Mouse (Mus musculus) spleen, postnatal 4 days (tissue): Measurements from ENCODE around the gene Gpt2.

Experiments used
- DNase-seq, 2 experiments: peaks; one replicate each; pipeline ENCODE4 v3.0.0; 2022; ENCODE audit warnings: low spot score in 2 of 2

The Gpt2 gene

GRCm38 (mm10) chr8:85492125-85492875 lies at the start of gene Gpt2:
TSS of gene Gpt2 (plus strand) at chr8:85492576.
- peak; percentile 74 to 86 for DNase-seq

DNA sequence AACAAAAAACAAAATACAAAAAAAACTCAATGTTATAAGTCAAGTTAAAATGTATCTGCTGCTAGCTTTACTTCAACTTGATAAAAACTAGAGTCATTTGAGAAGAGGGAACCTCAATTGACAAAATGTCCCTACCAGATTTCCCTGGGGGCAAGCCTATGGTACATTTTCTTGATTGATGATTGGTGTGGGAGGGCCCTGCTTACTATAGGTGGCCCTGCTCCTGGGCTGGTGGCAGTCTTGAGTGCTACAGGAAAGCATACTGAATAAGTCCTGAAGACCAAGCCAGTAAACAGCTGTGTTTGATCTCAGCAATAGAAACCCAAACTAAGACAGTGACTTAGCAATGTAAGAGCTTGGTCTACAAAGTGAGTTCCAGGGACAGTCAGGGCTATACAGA lies 48.3 kb upstream of the Gpt2 start:
- DNase-seq = no peak

DNA sequence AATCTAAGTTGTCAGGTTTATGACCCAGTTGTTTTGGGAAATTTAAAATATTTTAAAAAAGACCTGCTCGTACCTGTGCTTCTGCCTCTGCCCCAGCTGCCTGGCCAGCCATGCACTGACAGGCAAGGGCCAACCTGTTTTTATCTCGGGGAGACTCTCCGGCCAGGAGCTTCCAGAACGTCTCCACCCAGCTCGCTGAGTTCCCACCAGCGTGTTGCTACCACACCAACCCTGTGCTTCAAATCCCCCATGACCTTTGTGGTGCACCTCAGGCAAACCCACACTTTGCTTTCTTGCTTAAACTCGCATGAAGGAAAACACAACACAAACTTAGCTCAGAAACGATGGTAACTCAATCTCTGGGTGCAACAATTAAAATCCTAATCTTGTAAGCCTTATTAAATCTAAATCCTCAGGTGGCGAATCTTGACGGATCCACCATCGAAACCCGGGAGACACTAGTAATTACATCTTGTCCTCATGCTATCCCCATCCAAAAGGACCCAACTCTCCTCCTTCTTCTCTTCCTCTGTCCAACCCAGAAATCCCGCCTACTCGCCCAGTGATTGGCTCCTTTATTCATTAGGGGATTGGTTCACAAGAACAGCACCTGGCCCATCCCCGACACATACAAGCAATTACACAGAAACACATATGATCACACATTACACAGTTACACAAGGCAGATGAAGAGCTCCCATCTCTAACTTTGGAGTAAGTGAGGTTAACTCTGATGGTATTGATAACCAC lies 46.3 kb upstream of the Gpt2 start:
- DNase-seq = no peak

- DNase-seq = no peak
These were observed 42.0 kb upstream of the Gpt2 start for GRCm38 (mm10) chr8:85450335-85450734.

DNA sequence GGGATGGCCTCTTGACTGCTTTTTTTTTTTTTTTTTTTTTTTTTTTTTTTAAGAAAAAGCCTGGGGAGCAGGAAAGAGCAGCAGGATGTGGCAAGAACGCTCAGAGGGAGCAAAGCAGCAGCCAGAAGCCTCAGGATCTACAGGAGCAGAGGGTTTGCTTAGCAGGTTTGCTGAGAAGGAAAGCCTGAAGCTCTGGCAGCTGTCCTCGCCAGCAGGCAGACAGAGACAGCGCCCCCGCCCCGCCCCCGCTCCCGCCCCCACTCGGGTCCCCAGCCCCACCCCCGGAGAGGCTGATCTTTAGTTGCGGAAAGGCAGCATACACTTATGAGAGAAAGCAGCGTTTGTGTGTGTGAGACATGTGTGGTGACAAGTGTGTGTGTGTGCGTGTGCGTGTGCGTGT lies 40.0 kb upstream of the Gpt2 start:
- no peak for DNase-seq

GRCm38 (mm10) chr8:85453256-85453655 lies 39.1 kb upstream of the Gpt2 start:
- no peak for DNase-seq

DNA sequence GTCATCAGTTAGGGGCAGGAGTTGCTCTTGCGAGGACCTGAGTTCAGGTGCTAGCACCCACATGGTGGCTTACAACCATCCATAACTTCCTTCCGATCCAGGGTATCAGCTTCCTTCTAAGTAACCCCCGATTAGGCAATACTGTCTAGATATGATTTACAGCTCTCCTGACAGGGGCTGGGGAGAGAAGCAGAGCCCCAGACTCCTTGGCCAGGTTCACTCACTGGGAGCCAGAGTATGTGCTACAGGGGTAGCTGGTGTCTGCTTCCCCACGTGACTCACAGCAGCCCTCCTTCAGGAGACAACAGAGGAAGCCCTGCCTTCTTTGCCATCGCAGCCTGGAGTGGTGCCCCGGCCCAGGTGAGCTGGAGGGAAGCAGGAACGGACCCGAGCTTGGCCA lies 37.6 kb upstream of the Gpt2 start:
- no peak for DNase-seq

DNA sequence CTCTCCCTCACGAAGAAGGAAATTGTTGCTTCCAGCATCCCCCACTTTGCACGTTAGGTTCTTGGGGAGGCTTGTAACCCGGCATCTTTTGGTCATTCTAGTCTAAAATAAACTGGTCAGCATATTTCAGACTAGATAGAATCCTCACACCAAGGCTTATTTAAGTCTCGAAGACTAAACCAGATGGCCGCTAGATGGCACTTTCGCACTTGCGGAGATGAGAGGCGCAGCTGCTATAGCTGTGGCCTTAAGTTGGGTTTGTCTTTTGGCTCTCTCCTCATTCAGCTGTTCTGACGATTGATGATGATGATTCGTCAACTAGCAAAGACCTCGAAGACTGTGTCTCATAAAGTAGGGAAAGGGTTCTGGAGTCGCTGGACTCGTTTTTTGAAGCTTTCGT lies 35.8 kb upstream of the Gpt2 start:
- DNase-seq = peak; percentile 40 to 71

DNA sequence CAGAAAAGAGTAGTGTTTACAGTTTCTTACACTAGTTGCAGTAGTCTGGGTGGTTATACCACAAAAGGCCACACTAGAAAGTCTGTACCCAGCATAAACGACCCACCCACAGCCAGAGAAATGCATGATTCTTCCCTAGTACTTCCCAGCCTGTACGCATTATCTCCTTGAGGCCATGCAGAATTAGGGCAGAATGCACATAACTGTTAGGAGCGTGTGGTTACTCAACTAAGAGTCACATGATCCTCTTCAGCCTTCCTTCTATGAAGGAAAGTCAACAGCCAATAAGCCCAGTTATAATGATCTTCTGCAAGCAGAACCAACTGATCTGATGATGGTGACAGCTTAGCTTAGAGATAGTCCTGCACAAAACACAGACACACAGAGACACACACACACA lies 32.8 kb upstream of the Gpt2 start:
- DNase-seq = no peak

GRCm38 (mm10) chr8:85460804-85461203 lies 31.6 kb upstream of the Gpt2 start:
- no peak for DNase-seq

GRCm38 (mm10) chr8:85461377-85461776 lies 31.0 kb upstream of the Gpt2 start:
- DNase-seq = peak in 1 of 2 experiments; percentile 20

DNA sequence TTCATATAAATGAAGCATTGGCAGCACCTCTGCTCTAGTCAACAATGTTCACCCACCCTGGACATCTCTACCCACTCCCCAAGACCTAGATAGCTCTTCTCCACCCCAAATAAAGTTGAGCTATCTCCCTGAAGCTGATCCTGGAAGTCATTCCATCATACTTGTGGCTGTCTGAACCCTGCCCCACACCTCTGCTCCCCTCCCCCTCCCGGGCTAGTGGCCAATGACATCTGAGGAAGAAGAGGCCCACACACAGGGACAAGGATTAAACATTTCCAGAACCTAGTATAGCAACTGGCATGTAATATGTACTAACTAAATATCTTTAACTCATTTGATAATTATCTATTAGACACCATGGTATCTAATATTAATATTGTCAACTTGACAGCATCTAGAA lies 29.9 kb upstream of the Gpt2 start:
- no peak for DNase-seq

DNA sequence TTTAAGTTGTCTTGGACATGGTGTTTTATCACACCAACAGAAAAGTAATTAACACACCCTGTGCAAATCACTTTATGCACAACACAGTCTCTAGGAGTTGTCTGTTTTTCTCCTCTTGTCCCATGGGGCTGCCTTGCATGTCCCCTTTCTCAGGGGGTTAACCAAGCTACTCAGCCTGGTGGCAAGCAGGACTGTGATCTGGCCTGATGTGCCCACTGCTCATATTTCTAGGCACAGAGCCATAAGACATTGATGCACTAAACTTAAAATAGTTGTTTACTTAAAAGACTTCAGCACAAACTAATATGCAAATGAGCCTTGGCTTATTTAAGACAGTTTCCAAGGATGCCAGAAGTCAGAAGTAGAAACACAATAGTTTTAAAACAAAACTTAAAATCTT lies 28.1 kb upstream of the Gpt2 start:
- no peak for DNase-seq

DNA sequence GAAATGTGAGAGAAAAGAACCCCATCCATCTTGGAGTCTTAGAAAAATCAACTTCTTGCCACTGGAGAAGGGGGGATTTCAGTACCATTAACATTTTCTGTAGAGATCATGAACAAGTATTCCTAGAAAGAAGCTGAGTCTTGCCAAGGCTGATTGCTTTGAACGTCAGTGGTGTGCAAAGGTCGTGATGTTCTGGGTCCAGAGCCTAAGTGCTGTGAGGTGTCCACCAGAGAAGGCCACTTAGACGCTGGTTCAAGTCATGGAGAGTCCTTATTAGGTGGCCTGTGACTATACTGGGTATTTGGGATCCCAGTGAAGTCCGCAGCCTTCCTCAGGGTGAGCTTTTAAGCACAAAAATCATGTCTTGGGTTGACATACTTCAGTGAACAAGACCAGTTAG lies 26.3 kb upstream of the Gpt2 start:
- no peak for DNase-seq

GRCm38 (mm10) chr8:85470753-85471152 lies 21.6 kb upstream of the Gpt2 start:
- DNase-seq = no peak

GRCm38 (mm10) chr8:85472800-85473199 lies 19.6 kb upstream of the Gpt2 start:
- DNase-seq = no peak

- no peak for DNase-seq
These were observed 19.1 kb upstream of the Gpt2 start for GRCm38 (mm10) chr8:85473246-85473645.

- DNase-seq = no peak
These were observed 17.5 kb upstream of the Gpt2 start for GRCm38 (mm10) chr8:85474924-85475323.

GRCm38 (mm10) chr8:85476970-85477545 lies 15.3 kb upstream of the Gpt2 start:
- no peak for DNase-seq

- DNase-seq = no peak
These were observed 14.0 kb upstream of the Gpt2 start for GRCm38 (mm10) chr8:85478397-85478796.

- DNase-seq = no peak
These were observed 12.7 kb upstream of the Gpt2 start for GRCm38 (mm10) chr8:85479710-85480109.

DNA sequence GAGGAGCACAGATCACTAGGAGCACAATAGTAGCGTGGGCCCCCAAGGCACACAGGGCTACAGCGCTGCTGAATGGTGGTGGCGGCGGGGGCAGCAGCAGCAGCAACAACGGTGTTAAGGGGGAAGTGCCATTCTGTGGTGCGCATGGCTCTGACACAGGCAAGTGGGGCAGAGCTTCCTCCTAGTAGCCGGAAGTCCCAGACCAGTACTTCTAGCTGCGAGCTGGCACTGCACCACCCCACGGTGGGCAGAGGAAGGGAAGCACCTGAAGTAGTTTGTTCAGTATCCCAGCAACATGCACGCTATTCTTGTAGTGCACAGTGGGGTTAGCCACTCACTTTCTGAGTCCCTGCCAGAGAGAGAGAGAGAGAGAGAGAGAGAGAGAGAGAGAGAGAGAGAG lies 10.5 kb upstream of the Gpt2 start:
- DNase-seq = peak; percentile 53 to 74

DNA sequence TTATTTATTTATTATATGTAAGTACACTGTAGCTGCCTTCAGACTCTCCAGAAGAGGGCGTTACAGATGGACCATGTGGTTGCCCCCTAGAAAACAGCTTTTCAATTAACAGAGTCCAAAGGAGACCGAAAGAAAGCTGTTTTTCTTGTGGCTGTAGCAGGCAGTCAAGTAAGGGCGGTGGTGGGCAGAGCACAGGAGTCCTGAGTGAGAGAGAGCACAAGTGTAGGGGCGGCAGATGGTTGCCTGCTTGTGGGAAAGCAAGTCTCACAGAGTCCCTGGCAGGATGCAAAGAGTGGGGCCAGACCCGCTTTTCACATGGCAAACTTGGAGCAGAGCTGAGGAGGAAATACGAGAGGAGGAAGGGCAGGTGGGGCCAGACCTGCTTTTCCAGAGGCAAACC lies 9.9 kb upstream of the Gpt2 start:
- no peak for DNase-seq
